Mouse (Mus musculus) forebrain, embryonic 10.5 days (tissue): ENCODE measurements at regions not wholly inside any gene's neighbourhood (a gene's known extent, or its start where the extent isn't known, plus 50 kb on each side); places are given as distances from the start of the nearest gene placed in this dataset.
"Not testable (repeated sequence)": the region's sequence is repeated elsewhere in the genome, so short reads cannot be mapped to it uniquely, and the experiment has no call there.

Source experiments
- DNase-seq: peaks from one replicate; pipeline ENCODE4 v3.0.0-alpha.2; 2017; ENCODE audit warnings: low spot score; ENCODE audit errors: extremely low spot score
- H3K27ac ChIP-seq: fragments of 300-500 bp; sonication (generic); 2 replicates; pipeline ENCODE4 v1.5.1; 2016; ENCODE audit warnings: mild to moderate bottlenecking
- H3K27me3 ChIP-seq: fragments of 300-500 bp; sonication (generic); 2 replicates; pipeline ENCODE4 v1.6.1; 2016; ENCODE audit warnings: mild to moderate bottlenecking; ENCODE audit not compliant: poor library complexity, severe bottlenecking
- H3K36me3 ChIP-seq: fragments of 300-500 bp; sonication (generic); replicated peaks from 2 replicates; pipeline ENCODE4 v1.6.1; 2016; ENCODE audit warnings: mild to moderate bottlenecking, moderate library complexity
- H3K4me1 ChIP-seq: fragments of 300-500 bp; sonication (generic); 2 replicates; pipeline ENCODE4 v1.6.1; 2016
- H3K4me3 ChIP-seq: fragments of 300-500 bp; sonication (generic); 2 replicates; pipeline ENCODE4 v1.5.1; 2016; ENCODE audit warnings: mild to moderate bottlenecking, moderate library complexity
- H3K9me3 ChIP-seq: fragments of 300-500 bp; sonication (generic); 2 replicates; pipeline ENCODE4 v1.6.1; 2016; ENCODE audit warnings: mild to moderate bottlenecking, moderate library complexity
- WGBS: fragments of 180-500 bp; shearing (Covaris S2); methylation state at CpG from one replicate; pipeline ENCODE4 v1.1.7; 2016; 5-methylcytosine and 5-hydroxymethylcytosine counted together

DNA sequence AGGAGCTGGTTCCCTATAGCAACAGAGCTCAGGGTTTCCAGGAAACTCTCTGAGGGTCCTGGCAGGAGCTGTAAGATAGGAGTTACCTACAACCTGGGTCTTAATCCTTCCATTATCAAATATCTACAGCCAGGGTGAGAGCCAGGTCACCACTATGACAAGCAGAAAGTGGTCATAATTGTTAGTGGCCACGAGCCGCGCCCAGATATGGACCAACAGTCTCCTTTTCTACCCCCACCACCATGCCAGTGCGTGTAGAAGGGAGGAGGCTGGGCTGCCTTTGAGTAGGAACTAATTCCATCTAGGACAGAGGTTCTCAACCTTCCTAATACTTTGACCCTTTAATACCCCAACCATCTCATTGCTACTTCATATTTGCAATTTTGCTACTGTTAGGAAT is 133.0 kb upstream of the Cdk6 start:
- H3K4me3 ChIP-seq, H3K9me3 ChIP-seq, H3K4me1 ChIP-seq, H3K27ac ChIP-seq, H3K27me3 ChIP-seq, H3K36me3 ChIP-seq, DNase-seq: not testable (repeated sequence)
- 88% methylated on average over 4 of the region's 4 CpGs for WGBS

DNA sequence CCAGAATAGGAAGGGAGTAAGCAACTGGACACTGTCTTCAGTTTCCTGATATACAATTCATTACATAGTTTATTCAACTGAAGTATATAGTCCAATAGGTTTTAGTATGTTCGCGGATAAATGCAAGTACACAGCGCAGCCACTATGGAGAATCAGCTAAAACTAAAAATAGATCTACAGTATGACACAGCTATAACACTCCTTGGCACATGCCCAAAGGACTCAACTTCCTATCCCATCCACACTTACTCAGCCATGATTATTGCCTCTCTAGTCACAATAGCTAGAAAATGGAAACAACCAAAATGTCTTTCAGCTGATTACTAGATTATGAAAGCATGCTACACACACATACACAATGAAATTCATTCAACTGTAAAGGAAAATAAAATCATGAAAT is 130.0 kb upstream of the Cdk6 start:
- H3K9me3 ChIP-seq = no peaks in the 10 kb centered on the region
- H3K4me3 ChIP-seq = no peak overlapping the region
- no peaks in the 10 kb centered on the region for H3K36me3 ChIP-seq
- no peak for DNase-seq
- H3K27me3 ChIP-seq = no peaks in the 10 kb centered on the region
- H3K4me1 ChIP-seq = no peaks in the 10 kb centered on the region
- no peak overlapping the region for H3K27ac ChIP-seq
- WGBS = 94% methylated on average over 3 of the region's 3 CpGs

DNA sequence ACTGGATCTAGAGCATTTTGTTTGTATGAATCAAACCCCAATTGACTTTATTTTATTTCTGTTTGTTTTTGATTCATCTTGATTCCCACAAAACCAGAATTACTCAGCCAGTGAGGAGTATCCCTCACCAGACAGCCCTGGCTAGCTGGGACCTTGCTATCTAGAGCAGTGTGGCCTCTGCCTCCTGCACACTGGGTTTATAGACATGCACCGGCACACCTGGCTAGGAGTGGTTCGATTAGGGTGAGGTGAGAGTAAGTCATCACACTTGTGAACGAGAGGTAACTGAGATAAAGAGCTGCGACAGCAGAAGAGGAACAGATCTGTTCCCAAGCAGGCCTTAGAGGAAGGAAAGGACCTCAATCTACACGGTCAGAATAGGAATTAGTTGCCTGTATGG is 125.2 kb upstream of the Cdk6 start:
- Histone ChIP-seq H3K27me3 (no peaks in the 10 kb centered on the region), H3K27ac (no peak overlapping the region), H3K36me3 (no peaks in the 10 kb centered on the region), H3K4me1 (no peaks in the 10 kb centered on the region), H3K4me3 (no peak overlapping the region), H3K9me3 (no peaks in the 10 kb centered on the region)
- whole genome bisulfite sequencing = 87% methylated on average over 5 of the region's 5 CpGs
- no peak for DNase-seq

DNA sequence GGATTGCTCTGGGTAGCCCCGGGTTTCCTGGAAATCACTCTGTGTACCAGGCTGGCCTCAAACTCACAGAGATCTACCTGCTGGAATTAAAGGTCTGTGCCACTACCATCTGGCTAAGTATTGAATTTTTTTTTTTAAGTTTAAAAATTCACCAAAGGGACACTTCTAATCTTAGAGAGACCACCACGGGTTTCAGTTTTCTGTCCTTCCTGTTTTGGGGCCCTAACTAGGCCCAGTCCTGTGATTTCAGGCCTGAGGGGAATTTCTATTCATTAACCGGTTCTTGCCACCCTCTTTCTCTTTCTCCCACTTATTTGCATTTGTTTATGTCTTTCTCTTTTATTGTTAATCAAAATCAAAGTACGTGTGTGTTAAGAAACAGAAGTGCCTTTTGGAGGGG is 122.1 kb upstream of the Cdk6 start:
- no peak for DNase-seq
- H3K27ac ChIP-seq = no peak overlapping the region
- H3K9me3 ChIP-seq = no peaks in the 10 kb centered on the region
- H3K36me3 ChIP-seq = no peaks in the 10 kb centered on the region
- H3K4me1 ChIP-seq = no peaks in the 10 kb centered on the region
- WGBS = 37% methylated on average over 4 of the region's 4 CpGs
- H3K4me3 ChIP-seq = no peak overlapping the region
- H3K27me3 ChIP-seq = no peaks in the 10 kb centered on the region

DNA sequence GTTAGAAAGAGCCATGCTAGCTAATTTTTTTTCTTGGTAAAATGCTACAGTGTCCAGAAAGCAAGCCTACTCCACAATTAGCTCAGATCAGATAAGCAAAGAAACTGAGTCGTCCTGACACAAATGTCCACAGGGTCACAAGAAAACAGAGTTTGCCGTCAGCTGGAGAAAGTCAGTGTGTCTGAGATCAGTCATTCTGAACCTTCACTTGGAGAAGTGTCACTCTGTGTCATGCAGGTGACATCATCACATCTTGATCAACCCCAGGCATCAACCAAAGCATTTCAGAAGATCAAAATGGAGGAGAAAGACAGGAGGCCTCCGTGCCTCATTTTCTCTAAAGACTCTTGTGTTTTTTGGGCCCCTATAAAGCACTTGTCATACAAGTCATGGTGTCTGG is 121.5 kb upstream of the Cdk6 start:
- no peak overlapping the region for H3K27ac ChIP-seq
- no peaks in the 10 kb centered on the region for H3K27me3 ChIP-seq
- no peak for DNase-seq
- H3K4me3 ChIP-seq = no peak overlapping the region
- H3K36me3 ChIP-seq = no peaks in the 10 kb centered on the region
- no peaks in the 10 kb centered on the region for H3K4me1 ChIP-seq
- H3K9me3 ChIP-seq = no peaks in the 10 kb centered on the region
- 78% methylated on average over 3 of the region's 3 CpGs for WGBS

DNA sequence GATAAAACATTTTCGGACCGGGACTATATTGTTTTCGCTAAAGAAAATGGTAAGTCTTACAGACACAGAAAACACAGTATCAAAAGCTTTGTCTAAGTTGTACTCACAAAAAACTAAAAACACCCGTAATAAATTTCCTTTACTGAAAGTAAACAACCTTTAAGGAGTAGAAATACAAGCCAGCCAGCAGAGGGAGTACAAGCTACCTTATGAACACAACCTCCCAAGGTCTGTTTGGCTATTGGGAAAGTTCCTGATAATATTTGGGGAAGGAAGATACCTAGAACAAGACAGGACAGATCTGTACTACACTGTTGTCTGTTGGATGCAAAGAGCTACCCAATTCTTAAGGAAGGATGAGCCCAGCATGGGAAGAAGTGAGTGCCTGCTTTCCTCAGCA is 117.5 kb upstream of the Cdk6 start:
- WGBS = 84% methylated on average over 4 of the region's 4 CpGs
- not testable (repeated sequence) for H3K27me3 ChIP-seq, DNase-seq, H3K27ac ChIP-seq, H3K9me3 ChIP-seq, H3K4me3 ChIP-seq, H3K4me1 ChIP-seq, H3K36me3 ChIP-seq

DNA sequence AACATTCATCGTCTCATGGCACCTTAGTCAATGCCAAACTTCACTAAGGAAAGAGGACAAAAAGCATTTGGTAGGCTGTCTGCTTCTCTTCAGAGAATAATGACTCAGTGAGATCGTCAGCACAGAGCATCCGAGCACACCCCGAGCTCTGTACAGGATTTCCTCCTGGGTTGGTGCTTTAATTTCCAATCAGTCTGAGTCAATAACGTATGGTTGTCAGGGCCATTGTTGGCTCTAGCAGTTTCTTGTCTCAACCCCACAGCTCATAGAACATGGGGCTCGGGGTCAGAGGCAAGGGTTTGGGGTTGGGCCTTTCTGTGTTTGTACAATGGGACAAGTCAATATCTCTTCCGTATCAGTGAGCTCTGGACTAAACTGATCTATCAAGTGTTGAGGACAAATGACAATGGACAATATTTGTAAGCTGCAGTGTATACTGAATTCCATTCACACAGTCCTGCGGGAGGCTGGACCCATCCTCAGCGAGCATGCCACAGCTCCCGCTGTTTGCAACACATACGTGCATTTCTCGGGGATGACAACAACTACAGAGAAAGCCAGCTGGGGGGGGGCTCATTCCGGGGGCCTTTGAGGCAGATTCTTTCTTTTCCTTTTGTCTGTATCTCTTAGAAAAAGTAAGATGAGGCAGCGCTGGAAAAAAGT is 116.8 kb upstream of the Cdk6 start:
- H3K9me3 ChIP-seq, DNase-seq, H3K27me3 ChIP-seq, H3K27ac ChIP-seq, H3K4me3 ChIP-seq, H3K36me3 ChIP-seq, H3K4me1 ChIP-seq: not testable (repeated sequence)
- WGBS = 84% methylated on average over 14 of the region's 14 CpGs

DNA sequence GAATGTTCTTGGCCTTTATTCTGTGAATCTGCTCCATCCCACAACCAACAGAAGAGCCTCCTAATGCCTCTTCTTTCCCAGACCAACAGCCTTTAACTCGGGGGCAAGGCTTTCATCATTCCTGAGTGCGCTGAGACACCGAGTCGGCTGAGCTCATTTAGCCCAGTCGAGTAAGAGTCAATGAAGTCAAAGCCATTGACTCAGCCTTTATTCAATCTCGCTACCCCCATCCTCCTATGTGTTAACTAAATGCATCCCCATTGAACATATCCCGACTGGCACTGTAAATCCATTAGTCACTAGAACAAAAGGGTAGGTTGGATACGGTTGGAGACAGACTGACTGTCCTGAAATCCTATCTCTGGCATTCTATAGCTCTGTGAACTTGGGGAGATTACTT is 115.9 kb upstream of the Cdk6 start:
- not testable (repeated sequence) for H3K36me3 ChIP-seq, H3K27ac ChIP-seq, H3K4me1 ChIP-seq, DNase-seq, H3K4me3 ChIP-seq, H3K9me3 ChIP-seq, H3K27me3 ChIP-seq
- 81% methylated on average over 8 of the region's 8 CpGs for WGBS

DNA sequence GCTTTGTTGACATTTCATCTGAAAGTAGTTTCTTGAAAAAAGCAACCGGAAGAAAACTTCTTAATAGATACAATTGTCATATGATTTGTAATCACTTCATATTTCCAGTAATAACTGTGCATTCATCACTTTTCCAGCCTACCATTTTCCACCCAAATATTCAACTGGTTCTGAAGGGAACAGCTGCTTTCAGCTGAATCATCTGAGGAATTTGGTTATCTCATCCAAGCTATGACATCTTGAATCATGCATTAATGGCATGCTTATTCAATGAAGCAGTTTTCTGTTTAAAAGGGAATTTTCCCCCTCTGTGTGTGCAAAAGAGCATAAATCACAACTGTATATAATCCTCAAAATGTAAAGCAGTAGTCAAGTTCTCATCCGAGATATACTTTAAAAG is 97.2 kb upstream of the Cdk6 start:
- 88% methylated on average over 2 of the region's 2 CpGs for WGBS
- not testable (repeated sequence) for H3K4me1 ChIP-seq, H3K36me3 ChIP-seq, DNase-seq, H3K27me3 ChIP-seq, H3K4me3 ChIP-seq, H3K9me3 ChIP-seq, H3K27ac ChIP-seq

DNA sequence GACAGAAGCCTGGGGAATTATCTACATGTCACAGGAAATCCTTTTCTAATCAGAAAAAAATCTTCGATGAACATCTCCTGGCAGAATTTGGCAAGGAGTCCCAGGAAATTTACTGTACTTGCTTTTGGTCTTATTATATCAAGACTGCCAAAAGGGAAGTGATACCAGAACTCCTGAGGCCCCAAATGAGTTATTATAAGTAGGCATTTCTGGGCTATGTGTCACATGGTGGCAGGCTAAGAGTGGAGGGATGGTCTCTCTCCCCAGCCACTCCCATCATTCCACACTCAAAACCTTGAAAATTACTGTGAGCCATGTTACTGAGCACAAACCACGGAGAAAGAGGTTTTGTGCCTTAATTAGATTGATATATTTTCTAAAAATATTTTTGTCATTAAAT is 94.0 kb upstream of the Cdk6 start:
- no peak overlapping the region for H3K27ac ChIP-seq
- DNase-seq = no peak
- H3K9me3 ChIP-seq = no peaks in the 10 kb centered on the region
- no peaks in the 10 kb centered on the region for H3K36me3 ChIP-seq
- H3K4me3 ChIP-seq = no peak overlapping the region
- no peaks in the 10 kb centered on the region for H3K27me3 ChIP-seq
- H3K4me1 ChIP-seq = no peaks in the 10 kb centered on the region
- WGBS = 82% methylated on average over 2 of the region's 2 CpGs

DNA sequence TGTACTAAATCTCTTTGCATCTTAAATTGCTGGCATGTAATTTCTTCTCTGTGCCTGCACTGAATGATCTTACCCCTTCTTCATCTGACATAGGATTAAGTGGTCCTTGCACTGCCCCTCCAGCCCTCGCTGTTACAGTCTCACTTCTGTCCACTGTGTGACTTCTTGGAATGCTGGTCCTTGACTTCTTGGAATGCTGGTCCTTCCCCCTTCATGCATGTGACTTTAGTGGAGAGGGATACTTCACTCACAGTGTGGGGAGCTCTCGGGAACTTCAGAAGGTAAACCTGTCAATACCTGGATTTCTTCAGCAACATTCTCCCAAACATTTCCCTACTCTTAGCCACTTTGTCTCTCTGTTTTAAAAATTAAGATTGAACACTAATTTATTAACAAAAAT is 91.0 kb upstream of the Cdk6 start:
- H3K36me3 ChIP-seq = no peaks in the 10 kb centered on the region
- H3K27ac ChIP-seq = no peak overlapping the region
- H3K4me3 ChIP-seq = no peak overlapping the region
- H3K4me1 ChIP-seq = no peaks in the 10 kb centered on the region
- no peaks in the 10 kb centered on the region for H3K9me3 ChIP-seq
- H3K27me3 ChIP-seq = no peaks in the 10 kb centered on the region
- no peak for DNase-seq
- 85% methylated on average over 2 of the region's 2 CpGs for WGBS

DNA sequence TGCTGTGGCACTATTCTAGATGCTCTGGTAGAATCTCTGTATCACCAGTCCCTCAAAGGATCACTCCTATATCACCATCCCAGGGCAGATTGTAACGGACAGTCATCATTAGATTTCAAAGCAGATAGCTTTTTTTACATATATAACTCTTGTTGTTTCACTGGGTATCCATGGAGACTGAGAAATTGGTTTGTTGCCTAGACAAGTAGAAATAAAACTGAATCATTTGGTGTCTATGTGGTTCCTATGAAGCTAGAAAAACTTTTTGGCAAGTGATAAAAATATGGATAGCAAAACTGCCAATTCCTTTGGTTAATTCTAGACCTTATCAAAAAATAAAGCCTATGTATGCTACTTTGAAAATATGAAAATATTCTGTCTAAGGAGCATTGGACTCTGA is 81.0 kb upstream of the Cdk6 start:
- WGBS = 98% methylated on average over 1 of the region's 1 CpGs
- Histone ChIP-seq H3K9me3 (no peaks in the 10 kb centered on the region), H3K4me3 (no peak overlapping the region), H3K27me3 (no peaks in the 10 kb centered on the region), H3K36me3 (no peaks in the 10 kb centered on the region), H3K4me1 (no peaks in the 10 kb centered on the region), H3K27ac (no peak overlapping the region)
- no peak for DNase-seq

DNA sequence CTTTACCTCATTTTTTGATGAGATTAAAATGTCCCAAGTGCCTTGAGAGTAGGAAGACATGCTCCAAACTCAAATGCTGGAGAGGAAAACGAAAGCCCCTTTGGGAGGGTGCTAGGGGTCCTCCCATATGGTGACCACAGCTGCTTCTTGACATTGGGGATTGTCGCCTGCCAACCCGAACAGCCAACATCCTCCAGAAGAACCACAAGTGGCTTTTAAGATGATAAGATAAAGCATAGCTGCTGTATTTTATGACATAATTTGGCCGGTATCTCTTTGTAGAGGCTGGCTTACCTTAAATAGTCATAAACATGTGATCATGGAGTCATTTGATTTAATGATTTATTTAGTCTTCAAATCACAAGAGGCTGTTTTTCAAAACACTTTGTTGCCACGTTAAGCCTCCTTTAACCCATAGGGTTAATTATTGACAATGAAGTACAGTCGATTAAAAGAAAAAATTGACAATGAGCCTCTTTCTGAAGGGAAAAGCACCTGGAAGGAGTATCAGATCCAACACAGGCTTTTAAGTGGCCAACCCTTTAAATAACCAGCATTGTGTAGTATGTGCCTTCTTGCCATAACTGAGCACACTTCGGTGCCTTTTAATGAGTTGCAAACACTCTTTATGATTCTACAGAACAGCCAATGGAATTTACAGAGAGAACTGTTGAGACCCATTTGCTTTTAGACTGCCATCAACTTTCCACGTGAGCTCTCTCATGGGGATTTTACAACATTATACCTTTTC is 76.1 kb upstream of the Cdk6 start:
- not testable (repeated sequence) for H3K9me3 ChIP-seq, DNase-seq, H3K36me3 ChIP-seq, H3K27me3 ChIP-seq, H3K4me1 ChIP-seq, H3K27ac ChIP-seq, H3K4me3 ChIP-seq
- WGBS = 93% methylated on average over 8 of the region's 8 CpGs

DNA sequence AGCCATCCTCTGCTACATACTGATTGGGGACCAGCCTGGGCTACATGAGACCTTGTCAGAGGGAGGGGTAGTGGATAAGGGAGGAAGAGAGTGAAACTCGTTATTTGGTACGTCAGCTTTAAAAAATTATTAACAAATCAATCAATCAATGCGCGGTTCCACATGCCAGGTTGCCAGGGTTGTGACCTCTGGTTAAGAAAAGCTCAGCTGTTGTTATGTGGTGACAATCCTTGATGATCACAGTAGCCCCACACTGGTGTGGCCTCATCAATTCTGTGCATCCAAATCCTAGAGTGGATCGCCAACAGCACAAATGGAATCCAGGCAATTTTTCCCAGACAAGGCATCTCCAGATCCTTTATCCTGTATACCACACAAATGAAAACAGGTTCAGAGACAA is 74.3 kb upstream of the Cdk6 start:
- H3K4me1 ChIP-seq = no peaks in the 10 kb centered on the region
- no peak overlapping the region for H3K27ac ChIP-seq
- no peaks in the 10 kb centered on the region for H3K36me3 ChIP-seq
- no peak overlapping the region for H3K4me3 ChIP-seq
- 87% methylated on average over 5 of the region's 5 CpGs for WGBS
- DNase-seq = no peak
- H3K9me3 ChIP-seq = no peaks in the 10 kb centered on the region
- H3K27me3 ChIP-seq = no peaks in the 10 kb centered on the region
